Mouse (Mus musculus) gastrocnemius, postnatal 14 days (tissue): ENCODE measurements around the gene Sptssb. TPM values are rescaled to one million over a fixed set of nuclear protein-coding genes. Genes with fewer than 3 reads are reported as not detected.

Source experiments
- DNase-seq: peaks from one replicate; pipeline ENCODE4 v3.0.0; 2021; ENCODE audit warnings: mixed read lengths
- intact Hi-C: fragments of 180-260 bp; cut with DNase I; formaldehyde crosslinking; loops from one replicate; pipeline ENCODE4 v1.15.1; 2025; ENCODE audit warnings: low total_unique reads
- total RNA-seq, 2 experiments: library from RNA; stranded (reverse); gene quantifications; 2 replicates each; pipeline ENCODE4 v1.2.3; 2021

Gene Sptssb
- total RNA-seq, 2 experiments from 2014 or later, result not detected

DNA sequence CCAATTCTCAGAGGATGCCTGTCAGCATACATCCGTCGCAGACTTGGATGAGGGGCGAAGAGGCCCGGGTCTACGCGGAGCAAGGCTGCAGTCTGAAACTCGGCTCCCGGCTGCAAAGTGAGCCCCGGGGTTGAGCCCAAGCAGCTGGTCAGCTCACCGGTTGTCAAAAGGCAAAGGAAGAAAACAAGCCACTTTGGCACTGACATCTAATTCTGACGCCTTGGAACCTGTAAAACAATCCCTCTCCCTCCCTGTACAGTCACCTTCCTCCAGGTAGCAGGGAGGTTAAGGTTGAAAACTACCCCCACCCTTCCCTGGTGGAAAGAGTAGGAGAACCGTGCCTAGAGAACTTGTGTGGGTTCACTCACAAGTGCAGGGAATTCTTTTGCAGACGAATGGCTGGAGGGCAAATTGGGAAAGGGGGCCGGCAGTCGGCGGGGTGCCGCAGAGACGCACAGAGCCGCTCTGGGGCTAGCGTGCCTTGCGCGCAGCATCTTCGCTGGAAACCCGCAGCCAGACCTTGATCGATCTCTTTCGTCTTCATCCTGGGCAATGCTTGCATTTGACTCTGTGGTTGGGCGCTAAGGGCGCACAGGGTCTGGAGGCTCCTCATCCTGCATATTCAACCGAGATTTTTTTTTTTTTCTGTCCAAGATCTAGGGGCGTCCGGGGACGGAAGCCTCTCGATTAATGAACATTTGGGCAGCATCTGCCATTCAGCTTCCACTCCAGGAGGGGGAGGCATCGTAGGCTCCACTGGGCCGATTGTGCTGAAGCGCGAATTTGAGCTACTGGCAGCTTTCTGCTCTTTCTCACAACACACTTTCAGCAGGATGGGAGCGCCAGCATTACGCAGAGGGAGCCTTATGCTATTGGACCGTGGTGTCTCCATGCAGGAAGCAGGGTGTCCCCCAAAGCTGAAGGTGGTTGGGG is 1.1 kb upstream of the Sptssb start:
- intact Hi-C loops, result no loop called here
- no peak for DNase-seq

DNA sequence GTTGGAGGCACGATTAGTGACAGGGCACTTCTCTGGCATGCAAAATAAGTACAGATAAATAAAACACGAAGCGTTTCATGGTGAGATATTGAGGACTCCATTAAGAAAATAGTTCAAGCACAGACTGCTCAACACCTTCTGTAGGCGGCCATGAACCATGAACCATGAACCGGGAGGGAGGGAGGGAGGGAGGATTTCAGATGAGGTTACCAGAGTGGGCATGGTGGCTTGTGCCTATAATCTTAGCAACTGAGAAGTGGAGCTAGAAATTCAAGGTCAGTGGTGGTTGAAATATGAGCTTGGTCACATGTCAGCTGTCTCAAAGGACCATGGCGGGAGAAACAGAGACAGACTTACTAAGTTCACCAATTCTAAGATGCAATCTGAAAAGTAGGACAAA is 20.3 kb downstream of the Sptssb start:
- DNase-seq, result no peak
- intact Hi-C loops, result no loop called here

DNA sequence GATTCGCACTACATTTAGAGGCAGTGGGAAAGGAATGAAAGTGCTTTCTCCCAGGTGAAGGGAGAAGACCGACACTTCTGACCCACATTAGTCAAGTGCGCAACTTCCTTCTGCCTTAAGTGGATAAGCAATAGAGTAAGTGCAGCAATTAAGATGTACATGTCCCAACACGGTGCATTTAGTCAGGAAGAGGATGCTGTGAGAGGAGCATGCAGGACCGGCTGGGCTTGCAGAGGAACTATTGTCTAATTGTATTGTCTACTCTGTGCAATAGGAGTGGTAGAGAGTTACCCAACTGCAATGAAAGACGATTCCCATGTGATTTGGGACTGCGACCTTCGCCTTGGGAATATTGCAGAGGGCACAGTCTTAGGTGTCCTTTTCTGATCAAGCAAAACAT is 30.2 kb downstream of the Sptssb start:
- intact Hi-C loops, result no loop called here
- no peak for DNase-seq

DNA sequence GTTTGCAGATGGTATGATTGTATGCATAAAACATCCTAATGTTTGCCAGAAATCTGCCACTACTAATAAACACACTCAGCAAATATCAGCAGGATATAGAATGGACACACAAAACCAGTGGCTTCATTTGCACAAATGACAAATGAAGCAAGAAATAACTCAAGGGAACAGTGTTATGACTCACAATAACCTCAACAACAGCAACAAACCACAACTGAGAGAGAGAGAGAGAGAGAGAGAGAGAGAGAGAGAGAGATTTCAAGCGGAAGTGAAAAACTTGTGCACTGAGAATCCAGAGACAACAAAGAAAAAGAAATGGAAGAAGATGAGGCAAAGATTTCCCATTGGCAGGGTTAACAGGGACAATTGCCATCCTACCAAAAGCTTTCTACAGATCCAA is 35.2 kb downstream of the Sptssb start:
- intact Hi-C loops, result no loop called here

DNA sequence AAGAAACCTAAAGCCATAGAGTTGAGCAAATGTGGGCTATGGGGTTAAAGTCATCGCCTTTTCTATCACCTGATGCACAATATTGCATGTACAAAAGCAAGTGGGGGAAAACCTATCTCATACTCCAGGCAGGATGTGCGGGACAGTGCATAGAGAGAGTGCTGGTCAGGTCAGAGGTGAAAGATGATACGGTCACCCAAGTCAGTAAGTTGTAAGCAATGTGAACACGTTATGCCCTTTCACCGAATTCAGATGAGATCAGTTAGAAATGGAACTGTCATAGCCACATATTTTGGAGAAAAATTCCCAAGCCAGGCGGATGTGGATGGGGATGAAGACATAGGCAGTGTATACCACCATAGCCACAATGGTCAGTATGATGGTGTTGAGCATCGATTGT is 39.1 kb downstream of the Sptssb start:
- no peak for DNase-seq
- intact Hi-C loops, result no loop called here

More for the DNA sequence above, 35.2 kb downstream of the Sptssb start:
- DNase-seq, result no peak

DNA sequence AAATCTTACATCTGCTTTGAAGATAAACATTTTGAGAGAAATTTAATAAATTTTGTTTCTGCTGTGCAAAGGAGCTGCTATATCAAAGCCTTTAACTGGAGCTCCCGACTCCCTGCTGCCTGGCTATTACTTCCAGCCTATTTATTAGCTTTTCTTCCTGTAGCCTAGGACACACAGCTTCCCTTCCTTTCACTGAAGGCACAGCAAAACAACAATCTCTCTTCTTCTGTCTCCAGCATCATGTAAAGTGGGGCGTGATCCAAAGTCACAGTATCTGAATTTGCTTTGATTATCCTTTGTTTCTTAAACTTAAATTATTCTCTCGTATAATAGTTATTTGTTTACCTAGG is 39.9 kb downstream of the Sptssb start:
- DNase-seq, result no peak
- intact Hi-C loops, result no loop called here

DNA sequence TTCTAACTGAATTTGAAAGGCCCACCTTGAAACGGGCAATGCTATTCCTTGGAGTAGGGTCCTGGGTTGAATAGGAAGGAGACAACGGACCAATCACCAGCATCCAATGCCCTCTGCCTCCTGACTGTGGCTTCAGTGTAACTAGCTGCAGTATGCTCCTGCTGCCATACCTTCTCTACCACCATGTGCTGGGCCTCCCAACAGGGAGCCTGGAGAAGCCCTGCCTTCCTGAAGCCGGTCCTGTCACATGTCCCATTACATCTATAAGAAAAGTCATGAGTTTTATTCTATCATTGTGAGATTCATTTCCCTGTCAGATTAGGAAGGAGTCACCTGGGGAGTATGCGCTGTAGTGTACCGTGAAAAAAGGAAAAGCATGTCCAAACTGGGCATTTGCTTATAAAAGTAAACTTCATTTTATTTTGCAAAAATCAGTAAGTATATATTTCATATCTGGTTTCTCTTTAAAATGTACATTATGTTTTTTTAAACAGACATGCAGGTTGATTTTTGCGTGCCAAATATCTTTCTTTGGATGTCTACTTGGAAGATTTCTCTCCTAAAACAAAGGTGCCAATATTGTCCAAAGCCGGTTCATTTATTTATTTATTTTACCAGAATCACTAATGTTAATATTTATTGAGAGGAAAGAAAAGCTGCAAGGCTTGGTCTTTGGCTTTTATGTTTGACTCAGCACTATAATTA is 40.4 kb downstream of the Sptssb start:
- intact Hi-C loops, result no loop called here
- DNase-seq, result no peak

DNA sequence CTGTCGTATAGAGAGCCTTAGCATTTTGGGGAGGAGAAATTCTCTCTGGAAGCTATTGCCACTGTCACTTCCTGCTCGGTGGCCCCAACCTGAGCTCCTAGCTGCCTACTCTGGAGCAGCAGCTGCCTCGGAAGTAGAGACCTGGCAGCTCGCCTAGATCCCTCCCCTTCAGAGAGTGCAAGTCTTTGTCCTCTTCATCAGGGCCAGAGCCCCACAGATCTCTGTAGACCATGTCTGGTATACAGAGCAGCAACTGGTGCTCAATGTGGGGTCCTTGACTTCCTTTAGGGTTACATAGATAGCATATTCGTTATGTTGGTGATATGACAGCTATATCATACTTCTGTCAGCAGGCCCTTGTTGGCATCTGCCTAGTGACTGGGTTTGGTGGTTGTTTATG is 41.3 kb downstream of the Sptssb start:
- DNase-seq, result no peak
- intact Hi-C loops, result no loop called here

DNA sequence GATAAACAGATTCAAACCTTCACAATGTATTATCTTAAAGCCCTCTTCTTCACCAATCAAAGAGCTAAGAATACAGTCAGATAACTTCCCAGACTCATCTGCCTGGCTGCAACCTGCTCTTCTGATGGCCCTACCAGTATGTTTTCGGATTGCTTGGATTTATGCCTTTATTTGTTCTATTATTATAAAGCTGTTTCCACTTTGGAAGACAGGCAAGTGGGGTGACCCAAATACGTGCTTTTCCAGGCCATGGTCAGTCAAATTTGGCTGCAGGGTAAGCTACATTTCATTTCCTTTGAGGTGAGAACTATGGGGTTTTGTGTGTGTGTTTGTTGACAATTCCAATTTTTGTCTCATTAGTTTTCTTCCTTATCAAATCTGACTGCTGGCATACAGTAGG is 43.2 kb downstream of the Sptssb start:
- intact Hi-C loops, result no loop called here
- no peak for DNase-seq

DNA sequence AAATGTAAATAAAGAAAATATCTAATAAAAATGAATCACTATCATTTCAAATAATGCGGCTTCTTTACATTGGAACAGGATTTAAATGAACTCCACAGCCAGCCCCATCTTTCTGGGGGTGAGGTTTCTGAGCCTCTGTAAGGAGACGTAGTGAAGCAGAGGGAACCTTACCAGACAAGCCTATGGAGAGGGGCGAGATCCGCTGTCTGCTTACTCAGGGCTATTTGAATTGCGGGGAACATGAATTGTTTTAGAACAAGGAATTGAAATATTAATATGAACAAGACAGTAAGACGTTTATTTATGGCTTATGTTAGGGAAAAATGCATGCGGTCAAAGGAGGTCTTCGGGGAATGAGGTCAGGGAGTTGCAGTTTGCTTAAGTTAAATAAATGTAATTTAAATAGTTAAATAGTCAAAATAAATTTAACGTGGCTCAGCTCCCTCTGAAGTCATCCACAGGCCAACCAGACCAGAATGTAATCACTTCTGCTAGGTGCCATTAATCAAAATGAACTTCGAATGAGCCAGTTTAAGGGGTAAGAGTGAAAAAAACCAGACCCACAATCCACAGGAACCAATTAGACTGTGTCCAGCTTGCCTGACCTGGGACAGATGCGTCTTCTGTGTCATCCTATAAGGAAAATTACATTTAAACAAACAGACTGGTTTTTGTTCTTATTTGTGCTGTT is 46.6 kb downstream of the Sptssb start:
- intact Hi-C loops, result no loop called here
- no peak for DNase-seq

DNA sequence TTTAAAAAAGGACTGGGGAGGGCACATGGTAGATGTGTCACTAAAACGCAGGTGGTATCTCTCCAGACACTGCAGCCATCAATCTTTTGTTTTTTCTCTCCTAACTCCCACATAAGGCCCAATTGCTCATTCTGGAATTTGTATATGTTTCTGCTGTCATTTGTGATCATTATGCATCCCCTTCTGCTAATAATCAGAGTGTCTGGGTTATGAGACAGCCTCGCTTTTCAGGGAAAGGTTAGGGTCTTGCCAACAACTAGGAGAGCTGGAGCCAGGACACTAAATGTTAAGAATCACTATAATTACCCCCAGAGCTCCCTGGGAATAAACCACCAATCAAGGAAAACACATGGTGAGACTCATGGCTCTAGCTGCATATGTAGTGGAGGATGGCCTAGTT is 47.3 kb downstream of the Sptssb start:
- no peak for DNase-seq
- intact Hi-C loops, result no loop called here

DNA sequence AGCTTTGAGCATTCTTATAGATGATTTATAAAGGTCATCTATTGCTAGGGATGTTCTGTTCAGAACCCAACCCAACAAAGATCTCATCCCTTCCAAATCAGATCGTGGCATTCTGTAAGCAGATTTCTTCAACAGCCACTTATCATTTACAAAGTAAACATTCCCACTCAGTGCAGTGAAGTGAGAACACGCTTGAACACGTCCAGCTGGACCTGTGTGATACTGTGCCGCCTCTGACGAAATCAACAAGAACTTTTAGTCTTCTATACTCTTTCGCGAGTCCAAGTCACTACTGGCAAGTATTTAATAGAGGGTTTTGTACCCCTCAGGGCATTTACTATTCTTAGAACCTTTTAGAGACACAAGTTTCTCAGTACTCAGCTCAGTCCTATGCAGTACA is 51.3 kb downstream of the Sptssb start:
- intact Hi-C loops, result no loop called here
- no peak for DNase-seq

DNA sequence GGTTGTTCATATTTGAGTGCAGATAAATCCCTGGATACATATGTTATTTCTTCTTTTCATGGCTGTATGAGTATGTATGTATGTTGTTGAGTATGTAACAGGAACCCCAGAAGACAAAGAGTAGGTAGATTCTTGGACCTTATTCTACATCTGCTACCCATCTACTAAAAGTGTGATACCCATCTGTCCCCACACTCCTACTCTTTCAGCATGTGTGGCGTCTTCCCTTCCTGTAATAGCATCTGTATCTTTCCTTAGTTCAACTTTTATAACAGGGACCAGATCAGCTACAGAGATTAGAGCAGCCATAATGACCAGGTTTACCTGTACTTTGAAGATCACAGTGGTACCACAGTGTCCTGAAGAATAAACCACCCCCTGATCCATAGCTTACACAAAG is 56.6 kb downstream of the Sptssb start:
- DNase-seq, result no peak
- intact Hi-C loops, result no loop called here

DNA sequence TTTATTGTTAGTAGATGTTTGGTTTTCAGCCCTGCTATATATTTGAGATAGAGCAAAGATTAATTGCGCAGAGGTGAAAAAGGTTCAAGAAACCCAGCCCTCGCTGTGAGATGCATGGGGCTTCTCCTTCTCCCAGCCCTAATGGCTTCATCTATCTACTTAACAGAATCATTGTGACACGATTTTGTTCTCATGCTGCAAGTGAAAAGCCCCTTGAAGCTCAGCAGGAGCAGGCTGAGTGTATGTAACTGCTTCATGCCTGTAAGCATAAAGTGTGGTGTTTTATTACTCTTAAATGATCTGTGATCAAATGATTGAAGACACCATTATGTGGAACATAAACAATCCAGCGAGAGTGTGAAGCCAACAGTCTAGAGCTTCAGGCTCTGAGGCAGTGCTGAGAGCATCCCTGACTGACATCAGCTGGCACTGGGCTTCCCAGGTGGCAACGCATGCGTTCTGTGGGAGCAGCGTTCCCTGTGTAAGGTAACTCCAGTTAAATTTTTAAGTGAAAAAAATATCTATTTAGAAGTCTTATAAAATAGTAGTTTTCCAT is 58.8 kb downstream of the Sptssb start:
- no peak for DNase-seq
- intact Hi-C loops, result no loop called here

DNA sequence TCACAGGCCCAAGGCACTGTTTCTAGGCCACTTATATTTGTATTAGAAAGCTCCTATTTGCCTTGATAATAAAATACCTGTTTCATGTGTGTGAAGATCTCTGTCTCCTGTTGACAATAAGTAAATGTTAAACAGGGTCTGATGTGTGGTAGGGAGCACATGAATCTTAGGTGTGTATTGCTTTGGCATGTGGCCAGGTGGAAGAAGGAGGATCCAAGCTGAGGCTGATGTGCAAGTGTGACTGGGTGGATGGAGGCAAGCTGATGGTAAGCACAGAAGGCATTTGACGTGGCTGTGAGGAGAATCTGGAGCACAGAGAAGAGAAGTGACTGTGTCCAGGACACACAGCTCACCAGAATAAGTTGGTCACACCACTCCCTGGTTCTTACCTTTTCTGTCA is 60.6 kb downstream of the Sptssb start:
- intact Hi-C loops, result no loop called here
- no peak for DNase-seq

DNA sequence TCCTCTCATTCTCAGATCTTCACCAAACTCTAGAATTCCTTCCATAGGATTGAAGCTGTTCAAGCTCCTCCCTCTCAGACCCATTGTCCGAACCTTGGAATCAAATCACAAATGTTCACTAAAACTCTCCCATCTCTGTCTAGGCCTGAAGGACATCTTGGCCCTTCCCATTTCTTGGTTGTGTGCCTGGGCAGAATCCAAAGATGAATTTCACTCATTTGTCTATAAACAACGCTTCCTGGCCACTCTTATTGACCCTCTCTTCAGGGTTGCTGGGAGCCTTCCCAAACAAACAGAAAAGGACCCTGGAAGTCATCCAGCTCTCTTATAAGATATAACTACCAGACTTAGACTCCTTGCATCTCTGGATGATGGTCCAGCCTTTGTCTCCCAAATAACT is 61.8 kb downstream of the Sptssb start:
- no peak for DNase-seq
- intact Hi-C loops, result no loop called here

DNA sequence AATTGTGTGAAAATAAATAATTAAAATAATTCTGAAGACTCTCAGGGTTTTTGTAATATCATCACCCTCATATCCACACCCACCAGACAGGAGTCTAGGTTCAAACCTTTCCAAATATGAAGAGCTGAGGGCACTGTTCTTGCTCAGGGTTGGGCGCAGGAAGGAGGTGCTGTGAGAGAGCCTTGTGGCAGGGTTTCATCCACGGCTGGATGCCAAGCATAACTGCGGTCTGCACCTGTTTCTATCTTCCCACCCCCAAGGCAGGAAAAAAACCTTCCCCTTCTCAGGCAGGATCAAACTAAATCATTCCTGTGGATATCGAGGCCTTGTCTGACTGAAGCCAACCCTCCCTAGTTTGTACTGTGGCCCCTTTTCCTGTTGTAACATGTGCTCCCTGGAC is 62.2 kb downstream of the Sptssb start:
- DNase-seq, result no peak
- intact Hi-C loops, result no loop called here

DNA sequence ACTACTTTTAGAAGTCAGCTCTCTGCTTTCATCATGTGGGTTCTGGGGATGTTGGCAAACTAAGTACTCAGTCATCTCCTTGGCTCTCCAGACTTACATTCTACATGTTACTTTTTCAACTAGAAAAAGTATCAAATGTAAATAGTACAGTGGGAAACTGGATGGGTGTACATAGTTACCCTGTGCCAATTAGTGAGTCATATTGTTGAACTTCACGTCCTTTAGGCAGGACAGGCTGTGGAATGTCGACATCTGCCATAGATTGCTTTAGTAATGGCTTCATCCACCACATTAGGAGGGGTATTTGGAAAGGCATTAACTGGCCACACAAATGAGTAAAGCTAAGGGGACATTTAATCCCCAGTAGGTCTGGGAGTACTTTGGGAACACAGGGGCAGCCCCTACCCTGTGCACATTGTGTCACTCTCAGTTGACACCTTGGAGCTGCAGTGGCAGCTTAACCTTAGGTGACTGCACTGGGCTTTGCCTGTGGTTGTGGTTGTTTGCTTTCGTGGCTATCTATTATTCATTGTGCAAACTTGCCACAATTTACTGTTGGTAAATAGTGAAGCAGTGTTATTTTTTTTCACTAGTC is 66.8 kb downstream of the Sptssb start:
- intact Hi-C loops, result no loop called here
- no peak for DNase-seq

DNA sequence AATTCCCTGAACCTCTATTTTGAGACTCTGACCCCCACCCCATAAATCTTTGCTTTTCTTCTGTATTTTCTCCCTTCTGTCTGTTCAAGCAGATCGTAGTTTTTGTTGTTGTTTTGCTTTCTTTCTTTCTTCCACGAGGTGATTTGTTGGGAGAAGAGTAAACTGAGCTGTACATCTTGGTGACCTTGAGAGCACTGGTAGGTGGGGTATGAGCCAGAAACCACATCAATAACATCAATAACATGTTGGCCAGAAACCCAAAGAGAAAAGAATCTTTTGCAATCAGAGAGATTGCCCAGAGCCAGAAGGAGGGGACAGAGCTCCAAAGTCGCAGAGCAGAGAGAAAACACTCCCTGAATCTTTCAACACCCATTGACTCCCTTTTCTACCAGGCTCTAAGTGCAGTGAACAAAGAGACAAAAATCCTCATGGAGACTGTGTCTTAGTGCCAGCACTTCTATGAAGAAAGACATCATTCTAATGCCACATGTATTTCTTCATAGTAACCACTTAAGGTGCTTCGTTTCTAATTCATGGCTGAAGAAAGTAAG is 80.4 kb downstream of the Sptssb start:
- intact Hi-C loops, result no loop called here
- no peak for DNase-seq

DNA sequence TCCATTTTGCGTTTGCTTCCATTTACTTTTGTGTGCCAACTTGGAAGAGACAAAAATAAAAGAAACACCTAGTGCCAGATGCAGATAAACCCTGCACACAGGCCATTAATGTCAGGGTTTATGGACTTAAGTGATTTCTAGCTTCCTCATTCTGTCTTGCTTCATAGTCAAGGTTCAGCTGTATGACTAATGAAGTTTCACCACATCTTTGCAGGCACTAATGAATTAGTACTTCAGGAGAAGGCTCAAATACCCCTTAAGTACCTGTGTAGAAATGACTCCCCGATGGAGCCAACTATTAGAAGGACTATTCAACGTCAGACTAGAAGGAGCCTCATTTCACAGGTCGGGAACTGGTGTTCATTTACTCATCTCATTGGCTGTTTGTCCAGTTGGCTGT is 86.4 kb downstream of the Sptssb start:
- no peak for DNase-seq
- intact Hi-C loops, result no loop called here
